Mouse (Mus musculus): ENCODE data around the gene A830031A19Rik. TPM values are rescaled to one million over a fixed set of nuclear protein-coding genes. Genes with fewer than 3 reads are reported as not detected.
A peak's percentile ranks its signal among the peaks of the same experiment; 100 is the strongest.

A830031A19Rik gene
- total and polyA plus RNA-seq, 3 experiments: not detected

DNA sequence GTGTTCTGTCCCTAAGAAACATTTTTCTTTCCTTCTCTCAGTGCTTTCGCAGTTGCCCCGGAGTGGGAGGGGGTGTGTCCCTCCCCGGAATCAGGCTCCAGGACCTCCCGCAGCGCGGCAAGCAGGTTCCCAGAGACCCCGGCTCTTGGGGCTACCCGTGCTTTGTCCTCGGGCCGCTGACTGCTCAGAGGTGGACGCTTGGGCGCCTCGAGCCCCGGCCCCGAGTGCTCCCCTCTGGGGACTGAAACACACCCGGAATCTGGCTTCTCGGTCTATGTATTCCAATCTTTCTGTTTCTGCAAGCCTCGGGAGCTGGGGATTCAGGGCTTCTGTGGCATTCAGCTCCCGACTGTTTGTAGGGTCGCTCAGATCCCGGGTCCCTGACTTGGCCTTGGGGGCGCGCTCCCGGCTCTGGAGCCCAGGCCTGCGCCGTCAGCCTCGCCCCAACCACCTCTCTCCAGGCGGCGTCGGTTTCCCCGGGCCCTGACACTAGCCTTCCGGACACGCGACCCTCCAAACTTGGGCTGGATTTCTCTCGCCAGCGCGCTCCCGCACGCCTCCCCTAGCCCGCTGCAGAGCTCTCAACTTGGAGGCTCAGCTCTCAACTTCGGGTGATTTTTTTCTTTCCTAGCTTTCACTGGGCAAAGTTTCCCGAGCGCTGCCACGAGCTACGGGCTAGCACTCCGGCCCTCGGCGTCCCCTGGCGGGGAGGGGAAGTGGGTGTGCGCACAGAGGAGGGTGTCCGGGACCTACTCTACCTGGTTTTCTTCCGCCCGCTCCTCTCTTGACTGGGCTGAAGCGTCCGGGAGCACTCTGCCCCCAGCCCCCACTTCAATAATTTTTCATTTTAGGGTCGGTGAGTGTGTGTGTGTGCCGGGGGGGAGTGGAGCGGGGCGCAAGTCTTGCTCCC lies 2.2 kb upstream of the A830031A19Rik start:
- H3K9ac ChIP-seq (ENCODE audit: low read depth, low read length): peak overlapping the region; percentile 43
- peaks cover 16% of the 10 kb centered on the region for H3K27me3 ChIP-seq (ENCODE audit: control insufficient read depth, insufficient read depth, low read length)
- WGBS: under 1% methylated on average over 59 of the region's 59 CpGs
- H3K27ac ChIP-seq: peak overlapping the region; percentile 28
- peak; percentile 55 for TF ChIP-seq CTCF (IDR thresholded peaks at IDR 0.05)
- no peak for TF ChIP-seq EP300 (IDR thresholded peaks at IDR 0.05; ENCODE audit: insufficient read depth, low read depth, low read length)
- intact Hi-C loops (cut with DNase I): no loop called here
- H3K36me3 ChIP-seq (ENCODE audit: control insufficient read depth, insufficient read depth, low read length): no peaks in the 10 kb centered on the region
- H3K4me1 ChIP-seq (ENCODE audit: control insufficient read depth, insufficient read depth, low read length): peaks cover 3% of the 10 kb centered on the region
- peak; percentile 62 to 67 for DNase-seq
- H3K79me2 ChIP-seq (replicated peaks; ENCODE audit: control insufficient read depth, insufficient read depth, low read length): no peaks in the 10 kb centered on the region
- peak overlapping the region; percentile 54 for H3K4me3 ChIP-seq

DNA sequence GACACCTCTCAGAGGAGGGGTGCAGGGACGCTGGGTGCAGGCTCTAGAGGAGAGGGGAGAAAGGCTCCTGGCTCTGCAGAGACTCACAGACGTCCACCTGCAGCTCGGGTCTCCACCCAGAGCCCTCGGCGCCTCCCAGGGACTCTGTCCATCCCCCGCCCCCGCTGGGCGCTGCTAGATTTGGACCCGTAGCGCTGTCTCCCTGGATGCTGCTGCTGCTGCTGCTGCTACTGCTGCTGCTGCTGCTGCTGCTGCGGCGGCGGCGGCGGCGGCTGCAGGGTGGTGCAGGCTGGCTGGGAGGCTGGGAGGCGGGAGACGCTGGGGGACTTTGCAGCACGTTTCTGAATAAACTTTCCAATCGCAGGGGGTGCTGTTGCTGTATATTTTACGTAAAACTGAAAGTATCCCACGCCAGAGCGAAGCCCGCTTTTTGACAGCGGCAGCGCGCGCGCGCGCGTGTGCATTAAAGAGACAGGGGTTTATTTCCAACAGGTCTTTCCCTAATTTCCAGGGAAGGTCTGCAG lies 1.3 kb upstream of the A830031A19Rik start:
- Histone ChIP-seq H3K36me3 (ENCODE audit: control insufficient read depth, insufficient read depth, low read length) (no peaks in the 10 kb centered on the region), H3K27ac (no peak overlapping the region), H3K9ac (ENCODE audit: low read depth, low read length) (peak overlapping the region; percentile 42), H3K79me2 (replicated peaks; ENCODE audit: control insufficient read depth, insufficient read depth, low read length) (no peaks in the 10 kb centered on the region), H3K4me3 (peak overlapping the region; percentile 54), H3K4me1 (ENCODE audit: control insufficient read depth, insufficient read depth, low read length) (peaks cover 3% of the 10 kb centered on the region), H3K27me3 (ENCODE audit: control insufficient read depth, insufficient read depth, low read length) (peaks cover 16% of the 10 kb centered on the region)
- DNase-seq: peak; percentile 59 to 60
- under 1% methylated on average over 32 of the region's 32 CpGs for WGBS
- intact Hi-C loops (cut with DNase I): no loop called here
- TF ChIP-seq EP300 (IDR thresholded peaks at IDR 0.05; ENCODE audit: insufficient read depth, low read depth, low read length) (no peak), POLR2A (IDR thresholded peaks at IDR 0.05; ENCODE audit: insufficient read depth, low read depth, low read length) (no peak), CTCF (IDR thresholded peaks at IDR 0.05) (peak; percentile 29; the same call in 1 of the 2 replicates)

DNA sequence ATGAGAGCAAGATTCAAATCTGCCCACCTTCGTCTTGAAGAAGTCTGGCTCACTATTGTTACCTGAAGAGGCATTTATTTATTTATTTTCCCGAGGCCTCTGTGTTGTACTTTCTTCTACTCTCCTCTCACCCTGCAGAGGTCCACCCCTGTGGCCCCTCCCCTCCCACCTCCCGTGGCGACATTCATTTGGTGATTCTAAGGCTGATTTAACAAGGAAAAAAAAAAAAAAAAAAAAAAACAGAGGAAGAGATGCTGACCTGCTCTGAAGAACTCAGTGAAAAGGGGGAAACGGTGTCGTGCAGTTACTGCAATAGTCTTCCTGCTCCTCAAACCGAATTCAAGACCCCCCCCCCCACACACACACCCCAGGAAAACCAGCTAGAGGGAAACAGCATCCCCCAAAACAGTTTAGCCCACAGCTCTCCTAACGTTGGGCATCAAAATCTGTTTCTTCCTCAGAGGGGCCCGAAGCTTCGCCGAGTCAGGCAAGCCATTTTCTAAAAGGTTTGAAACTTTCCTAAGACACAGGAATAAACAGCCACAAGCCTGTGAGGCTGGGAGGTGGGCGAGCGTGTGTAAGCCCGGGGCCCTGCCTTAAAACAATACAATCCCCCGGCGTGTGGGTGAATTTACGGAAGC lies 752 bp upstream of the A830031A19Rik start:
- Histone ChIP-seq H3K9ac (ENCODE audit: low read depth, low read length) (peak overlapping the region; percentile 42), H3K27me3 (ENCODE audit: control insufficient read depth, insufficient read depth, low read length) (peaks cover 16% of the 10 kb centered on the region), H3K4me3 (peak overlapping the region; percentile 54), H3K79me2 (replicated peaks; ENCODE audit: control insufficient read depth, insufficient read depth, low read length) (no peaks in the 10 kb centered on the region), H3K27ac (no peak overlapping the region), H3K36me3 (ENCODE audit: control insufficient read depth, insufficient read depth, low read length) (no peaks in the 10 kb centered on the region), H3K4me1 (ENCODE audit: control insufficient read depth, insufficient read depth, low read length) (peaks cover 3% of the 10 kb centered on the region)
- no peak for DNase-seq
- TF ChIP-seq EP300 (IDR thresholded peaks at IDR 0.05; ENCODE audit: insufficient read depth, low read depth, low read length) (no peak), CTCF (IDR thresholded peaks at IDR 0.05) (no peak), POLR2A (IDR thresholded peaks at IDR 0.05; ENCODE audit: insufficient read depth, low read depth, low read length) (no peak)
- 5% methylated on average over 17 of the region's 17 CpGs for WGBS
- intact Hi-C loops (cut with DNase I): no loop called here

DNA sequence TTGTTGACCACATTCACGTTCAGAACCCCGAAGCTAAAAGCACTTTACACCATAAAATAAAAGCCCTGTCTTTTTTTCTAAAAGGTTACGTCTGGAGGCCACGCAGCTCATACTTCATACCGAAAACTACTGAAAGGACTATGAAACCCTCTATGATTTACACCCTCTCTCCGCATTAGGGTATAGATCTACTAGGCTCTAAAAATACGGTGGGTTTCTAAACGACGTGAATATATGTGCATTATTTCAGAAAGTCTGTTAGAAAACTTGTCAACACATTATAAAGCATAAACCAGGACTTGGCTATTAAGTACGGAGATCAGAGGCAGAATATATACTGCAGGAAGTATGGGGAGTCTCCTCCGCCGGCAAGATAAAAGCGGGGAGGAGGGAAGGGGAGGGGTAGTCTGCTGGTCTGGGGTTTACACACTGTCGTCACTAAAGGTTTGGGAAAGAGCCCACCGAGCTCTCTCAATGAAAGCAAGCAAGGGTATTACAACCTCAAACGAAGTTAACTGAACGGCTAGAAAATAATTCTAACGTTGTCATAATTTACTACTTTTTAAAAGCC lies 748 bp downstream of the A830031A19Rik start:
- WGBS: 8% methylated on average over 18 of the region's 18 CpGs
- intact Hi-C loops (cut with DNase I): no loop called here
- Histone ChIP-seq H3K27ac (no peak overlapping the region), H3K36me3 (ENCODE audit: control insufficient read depth, insufficient read depth, low read length) (no peaks in the 10 kb centered on the region), H3K79me2 (replicated peaks; ENCODE audit: control insufficient read depth, insufficient read depth, low read length) (no peaks in the 10 kb centered on the region), H3K27me3 (ENCODE audit: control insufficient read depth, insufficient read depth, low read length) (peaks cover 13% of the 10 kb centered on the region), H3K9ac (ENCODE audit: low read depth, low read length) (no peak overlapping the region), H3K4me1 (ENCODE audit: control insufficient read depth, insufficient read depth, low read length) (no peaks in the 10 kb centered on the region), H3K4me3 (no peak overlapping the region)
- TF ChIP-seq CTCF (IDR thresholded peaks at IDR 0.05) (no peak), EP300 (IDR thresholded peaks at IDR 0.05; ENCODE audit: insufficient read depth, low read depth, low read length) (no peak), POLR2A (IDR thresholded peaks at IDR 0.05; ENCODE audit: insufficient read depth, low read depth, low read length) (no peak)
- no peak for DNase-seq

DNA sequence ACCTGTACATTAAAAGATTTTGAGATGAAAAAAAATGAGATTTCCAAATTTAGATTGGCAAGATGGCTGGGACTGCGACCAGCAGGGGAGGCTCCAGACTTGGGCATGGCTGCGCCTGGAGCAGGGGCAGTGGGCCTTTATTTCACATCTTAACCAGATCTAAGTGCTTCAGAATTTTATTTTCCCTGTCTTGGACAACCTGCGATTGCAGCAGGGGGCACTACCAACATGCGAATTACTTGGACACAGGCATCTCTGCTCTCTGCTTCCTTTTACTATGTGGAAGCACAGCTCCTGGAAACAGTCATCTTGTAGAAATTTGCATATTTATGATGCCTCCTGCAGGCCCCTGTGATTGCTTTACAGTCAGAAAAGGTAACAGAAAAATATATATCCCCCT lies 9.5 kb downstream of the A830031A19Rik start:
- Histone ChIP-seq H3K79me2 (replicated peaks; ENCODE audit: control insufficient read depth, insufficient read depth, low read length) (no peaks in the 10 kb centered on the region), H3K27me3 (ENCODE audit: control insufficient read depth, insufficient read depth, low read length) (peaks cover 9% of the 10 kb centered on the region), H3K36me3 (ENCODE audit: control insufficient read depth, insufficient read depth, low read length) (no peaks in the 10 kb centered on the region), H3K9ac (ENCODE audit: low read depth, low read length) (no peak overlapping the region), H3K4me3 (no peak overlapping the region), H3K4me1 (ENCODE audit: control insufficient read depth, insufficient read depth, low read length) (no peaks in the 10 kb centered on the region), H3K27ac (no peak overlapping the region)
- WGBS: 61% methylated on average over 4 of the region's 4 CpGs
- TF ChIP-seq CTCF (IDR thresholded peaks at IDR 0.05) (peak; percentile 25), POLR2A (IDR thresholded peaks at IDR 0.05; ENCODE audit: insufficient read depth, low read depth, low read length) (no peak)
- intact Hi-C loops (cut with DNase I): no loop called here
- DNase-seq: no peak

Data from heart, adult 2 months (tissue).